Mouse (Mus musculus): ENCODE measurements at regions not wholly inside any gene's neighbourhood (a gene's known extent, or its start where the extent isn't known, plus 50 kb on each side); places are given as distances from the start of the nearest gene placed in this dataset.

DNA sequence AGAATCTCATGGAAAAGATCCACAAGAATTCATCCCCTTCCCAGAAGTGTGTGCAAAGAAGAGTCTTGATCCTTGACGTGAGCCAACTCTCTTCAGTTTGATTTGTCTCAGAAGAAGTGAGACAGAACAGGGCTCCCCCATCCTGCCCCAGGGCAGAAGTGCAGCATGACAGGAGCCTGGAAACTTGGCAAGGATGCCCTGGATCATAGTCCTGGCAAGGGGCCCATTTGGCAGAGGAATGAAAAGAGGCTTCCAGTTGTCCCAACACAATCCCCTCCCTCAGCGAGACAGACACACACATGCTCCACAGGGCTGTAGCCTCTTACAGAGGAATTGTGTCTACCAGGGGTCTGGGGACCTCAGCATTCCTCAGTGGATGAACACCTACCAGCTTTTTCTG is 102.7 kb downstream of the Ptpn20 start:
- H3K36me3 ChIP-seq (ENCODE audit: control insufficient read depth, insufficient read depth, low read length): no peaks in the 10 kb centered on the region
- H3K4me3 ChIP-seq (replicated peaks; ENCODE audit: low read length): no peak overlapping the region
- no peak overlapping the region for H3K4me2 ChIP-seq (ENCODE audit: low read depth, low read length)
- no peak overlapping the region for H3K9ac ChIP-seq (ENCODE audit: low read length)
- H3K4me1 ChIP-seq (ENCODE audit: control insufficient read depth, insufficient read depth, low read length): no peaks in the 10 kb centered on the region; the same call in 1 of the 2 replicates
- no peaks in the 10 kb centered on the region for H3K9me3 ChIP-seq (replicated peaks; ENCODE audit: control insufficient read depth, low read length)
- H3K27me3 ChIP-seq (ENCODE audit: control insufficient read depth, insufficient read depth, low read length): no peaks in the 10 kb centered on the region
- peak; percentile 42; the same call in 1 of the 2 replicates for ATAC-seq (ENCODE audit: insufficient read depth, low FRiP score)
- H3K27ac ChIP-seq (ENCODE audit: low read length): no peak overlapping the region
- WGBS: 21% methylated on average over 2 of the region's 2 CpGs

DNA sequence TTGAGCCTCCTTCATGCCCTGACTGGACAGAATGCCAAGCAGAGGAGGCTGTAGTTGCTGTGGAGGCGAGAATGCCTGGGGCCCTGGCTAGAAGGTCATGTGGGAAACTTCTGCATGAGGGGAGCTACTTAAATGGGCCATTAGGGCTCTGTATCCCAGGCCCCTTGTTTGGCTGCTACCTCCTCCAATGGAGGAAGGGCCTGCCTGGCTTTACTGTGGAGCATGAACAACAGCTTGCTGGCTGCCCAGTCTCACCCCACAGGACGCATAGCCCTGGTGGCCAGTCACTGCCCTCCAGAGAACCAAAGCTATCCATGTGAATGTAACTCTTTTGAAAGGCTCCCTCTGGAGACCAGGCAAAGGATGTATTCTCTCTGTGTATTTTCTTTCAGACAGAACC is 105.2 kb downstream of the Ptpn20 start:
- H3K9ac ChIP-seq (ENCODE audit: low read length): no peak overlapping the region
- no peaks in the 10 kb centered on the region for H3K36me3 ChIP-seq (ENCODE audit: control insufficient read depth, insufficient read depth, low read length)
- no peaks in the 10 kb centered on the region for H3K9me3 ChIP-seq (replicated peaks; ENCODE audit: control insufficient read depth, low read length)
- H3K4me3 ChIP-seq (replicated peaks; ENCODE audit: low read length): no peak overlapping the region
- H3K27me3 ChIP-seq (ENCODE audit: control insufficient read depth, insufficient read depth, low read length): no peaks in the 10 kb centered on the region
- no peaks in the 10 kb centered on the region; the same call in 1 of the 2 replicates for H3K4me1 ChIP-seq (ENCODE audit: control insufficient read depth, insufficient read depth, low read length)
- no peak overlapping the region for H3K4me2 ChIP-seq (ENCODE audit: low read depth, low read length)
- 78% methylated on average over 2 of the region's 2 CpGs for WGBS
- ATAC-seq (ENCODE audit: insufficient read depth, low FRiP score): no peak
- H3K27ac ChIP-seq (ENCODE audit: low read length): no peak overlapping the region

DNA sequence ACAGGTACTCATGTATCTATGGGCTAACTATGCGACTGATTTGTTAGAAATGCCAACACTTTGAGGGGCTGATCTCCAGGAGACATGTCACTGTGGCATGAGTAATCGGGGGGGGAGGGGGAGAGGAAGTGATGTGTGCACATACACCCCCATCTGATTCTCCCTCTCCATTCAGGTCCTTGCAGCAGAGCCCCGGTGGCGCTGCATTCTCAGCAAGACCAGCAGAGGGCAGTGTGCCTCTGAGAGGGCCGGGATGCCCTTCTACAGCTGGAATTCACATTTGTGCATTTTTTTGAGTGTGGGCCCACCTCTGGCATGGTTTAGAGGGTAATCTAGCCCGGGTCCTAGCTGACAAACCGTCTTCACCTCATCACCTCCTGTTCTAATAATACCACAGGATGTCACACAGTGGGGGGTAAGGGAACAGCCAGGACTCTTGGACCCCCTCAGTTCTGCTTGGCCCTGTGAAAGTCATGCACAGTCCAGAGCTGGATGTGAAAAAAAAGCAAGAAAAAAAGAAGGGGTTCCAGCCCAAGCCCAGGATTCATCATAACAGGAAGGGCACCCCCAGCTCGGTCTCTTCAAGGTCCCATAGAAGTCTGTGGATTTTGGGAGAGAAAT is 106.5 kb downstream of the Ptpn20 start:
- WGBS: 15% methylated on average over 8 of the region's 8 CpGs
- Histone ChIP-seq H3K9me3 (replicated peaks; ENCODE audit: control insufficient read depth, low read length) (no peaks in the 10 kb centered on the region), H3K4me2 (ENCODE audit: low read depth, low read length) (no peak overlapping the region), H3K27ac (ENCODE audit: low read length) (no peak overlapping the region), H3K4me3 (replicated peaks; ENCODE audit: low read length) (no peak overlapping the region), H3K36me3 (ENCODE audit: control insufficient read depth, insufficient read depth, low read length) (no peaks in the 10 kb centered on the region), H3K27me3 (ENCODE audit: control insufficient read depth, insufficient read depth, low read length) (no peaks in the 10 kb centered on the region), H3K9ac (ENCODE audit: low read length) (no peak overlapping the region), H3K4me1 (ENCODE audit: control insufficient read depth, insufficient read depth, low read length) (no peaks in the 10 kb centered on the region; the same call in 1 of the 2 replicates)
- peak; percentile 32; the same call in 1 of the 2 replicates for ATAC-seq (ENCODE audit: insufficient read depth, low FRiP score)

DNA sequence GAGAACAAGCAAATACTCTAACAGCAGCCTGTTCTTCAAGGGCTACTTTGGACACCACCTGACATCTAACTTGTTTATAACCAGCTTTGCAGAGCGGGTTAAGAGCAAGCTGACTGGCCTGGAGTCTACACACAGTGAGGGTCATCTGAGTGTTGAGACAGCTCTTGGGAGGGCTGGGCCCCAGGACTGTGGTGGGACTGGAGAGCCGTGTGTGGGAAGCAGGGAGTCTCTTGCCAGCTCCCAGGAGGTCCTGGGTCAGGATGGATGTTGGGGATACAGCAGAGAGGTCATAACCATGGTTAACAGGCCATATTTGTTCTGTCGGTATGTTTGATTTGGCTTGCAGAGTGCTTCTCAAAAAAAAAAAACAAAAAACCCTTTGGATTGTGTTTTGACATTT is 107.8 kb downstream of the Ptpn20 start:
- WGBS: 35% methylated on average over 3 of the region's 3 CpGs

DNA sequence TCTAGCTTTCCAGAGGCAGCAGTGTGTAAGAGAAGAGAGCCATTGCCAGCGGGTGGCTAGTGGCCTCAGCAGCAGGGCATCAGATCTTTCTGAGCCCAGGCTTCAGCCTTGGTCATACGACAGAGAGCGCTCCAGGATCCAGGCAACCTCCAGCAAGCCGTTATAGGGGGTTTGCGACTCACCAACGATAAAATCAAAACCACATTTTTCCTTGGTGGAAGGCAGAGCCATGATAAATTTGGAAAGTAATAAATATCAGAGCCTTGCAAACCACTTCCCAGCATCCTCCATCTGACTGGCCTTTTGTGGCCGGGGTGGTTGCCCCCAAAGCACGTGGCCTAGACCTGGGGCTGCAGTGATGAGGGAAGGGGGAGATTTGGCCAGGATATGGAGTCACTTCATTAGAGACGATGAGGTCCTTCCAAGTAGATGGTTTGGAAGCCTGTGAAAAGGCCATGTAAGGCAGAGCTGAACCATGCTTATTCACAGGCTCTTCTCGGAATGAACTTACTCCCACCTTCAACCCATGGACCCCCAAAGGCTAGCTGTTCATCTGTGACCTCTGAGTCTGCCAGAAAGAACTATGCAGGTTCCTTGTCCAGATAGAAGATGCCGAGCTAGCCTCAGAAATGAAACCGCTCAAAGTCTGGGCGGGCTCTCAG is 110.9 kb downstream of the Ptpn20 start:
- Histone ChIP-seq H3K9ac (ENCODE audit: low read length) (no peak overlapping the region), H3K4me3 (replicated peaks; ENCODE audit: low read length) (no peak overlapping the region), H3K4me2 (ENCODE audit: low read depth, low read length) (no peak overlapping the region), H3K36me3 (ENCODE audit: control insufficient read depth, insufficient read depth, low read length) (no peaks in the 10 kb centered on the region), H3K27me3 (ENCODE audit: control insufficient read depth, insufficient read depth, low read length) (no peaks in the 10 kb centered on the region), H3K4me1 (ENCODE audit: control insufficient read depth, insufficient read depth, low read length) (no peaks in the 10 kb centered on the region), H3K9me3 (replicated peaks; ENCODE audit: control insufficient read depth, low read length) (no peaks in the 10 kb centered on the region), H3K27ac (ENCODE audit: low read length) (no peak overlapping the region)
- 81% methylated on average over 13 of the region's 13 CpGs for WGBS
- ATAC-seq (ENCODE audit: insufficient read depth, low FRiP score): no peak

More for the DNA sequence above, 107.8 kb downstream of the Ptpn20 start:
- H3K4me2 ChIP-seq (ENCODE audit: low read depth, low read length): no peak overlapping the region
- H3K27ac ChIP-seq (ENCODE audit: low read length): no peak overlapping the region
- H3K4me1 ChIP-seq (ENCODE audit: control insufficient read depth, insufficient read depth, low read length): no peaks in the 10 kb centered on the region
- H3K27me3 ChIP-seq (ENCODE audit: control insufficient read depth, insufficient read depth, low read length): no peaks in the 10 kb centered on the region
- no peaks in the 10 kb centered on the region for H3K36me3 ChIP-seq (ENCODE audit: control insufficient read depth, insufficient read depth, low read length)
- no peak for ATAC-seq (ENCODE audit: insufficient read depth, low FRiP score)
- no peak overlapping the region for H3K9ac ChIP-seq (ENCODE audit: low read length)
- H3K9me3 ChIP-seq (replicated peaks; ENCODE audit: control insufficient read depth, low read length): no peaks in the 10 kb centered on the region
- no peak overlapping the region for H3K4me3 ChIP-seq (replicated peaks; ENCODE audit: low read length)

DNA sequence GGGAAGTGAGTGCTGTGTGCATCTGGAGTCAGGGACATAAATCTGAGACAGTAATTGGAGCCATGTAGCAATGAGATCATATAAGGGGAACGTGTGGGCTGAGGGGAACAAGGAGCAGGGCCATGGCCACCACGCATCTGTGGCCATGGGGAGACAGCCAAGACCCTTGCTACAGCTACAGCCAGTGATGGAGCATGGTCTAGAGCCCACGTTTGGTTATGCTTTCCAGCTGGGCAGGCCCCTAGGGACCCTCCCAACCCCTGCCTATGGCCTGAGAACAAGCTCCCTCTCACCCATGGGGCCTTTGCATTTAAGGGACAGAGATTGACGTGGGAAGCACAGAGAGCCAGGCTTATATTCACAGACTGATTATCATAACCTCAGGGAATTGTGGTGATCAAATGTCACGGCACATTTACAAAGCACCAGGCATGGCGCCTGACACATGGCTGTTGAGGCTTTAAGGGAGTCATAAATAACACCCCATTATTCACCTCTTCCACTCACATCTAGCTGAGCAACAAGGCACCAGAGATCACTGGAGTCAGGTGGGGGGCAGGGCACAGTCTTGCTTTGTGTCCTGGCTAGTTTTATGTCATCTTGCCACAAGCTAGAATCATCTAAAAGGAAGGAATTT is 118.8 kb downstream of the Ptpn20 start:
- no peaks in the 10 kb centered on the region for H3K36me3 ChIP-seq (ENCODE audit: control insufficient read depth, insufficient read depth, low read length)
- no peak overlapping the region for H3K4me3 ChIP-seq (replicated peaks; ENCODE audit: low read length)
- H3K9me3 ChIP-seq (replicated peaks; ENCODE audit: control insufficient read depth, low read length): no peaks in the 10 kb centered on the region; the same call in 1 of the 2 replicates
- no peak overlapping the region for H3K4me2 ChIP-seq (ENCODE audit: low read depth, low read length)
- no peak for ATAC-seq (ENCODE audit: insufficient read depth, low FRiP score)
- no peaks in the 10 kb centered on the region for H3K4me1 ChIP-seq (ENCODE audit: control insufficient read depth, insufficient read depth, low read length)
- 64% methylated on average over 6 of the region's 6 CpGs for WGBS
- no peaks in the 10 kb centered on the region for H3K27me3 ChIP-seq (ENCODE audit: control insufficient read depth, insufficient read depth, low read length)
- H3K27ac ChIP-seq (ENCODE audit: low read length): no peak overlapping the region
- H3K9ac ChIP-seq (ENCODE audit: low read length): no peak overlapping the region

DNA sequence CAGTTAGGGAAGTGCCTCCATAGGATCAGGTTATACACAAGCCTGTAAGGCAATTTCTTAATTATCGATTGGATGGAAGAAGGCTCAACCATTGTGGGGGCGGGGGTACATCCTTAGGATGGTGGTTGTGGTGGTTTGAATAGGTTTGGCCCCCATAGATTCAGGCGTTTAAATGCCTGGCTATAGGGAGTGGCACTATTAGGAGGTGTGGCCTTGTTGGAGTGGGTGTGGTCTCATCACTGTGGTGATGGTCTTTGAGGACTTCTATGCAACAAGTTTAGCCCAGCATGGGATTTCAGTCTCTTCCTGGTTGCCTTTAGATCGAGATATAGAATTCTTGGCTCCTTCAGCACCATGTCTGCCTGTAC is 119.3 kb downstream of the Ptpn20 start:
- Histone ChIP-seq H3K27ac (ENCODE audit: low read length) (no peak overlapping the region), H3K9me3 (replicated peaks; ENCODE audit: control insufficient read depth, low read length) (no peaks in the 10 kb centered on the region; the same call in 1 of the 2 replicates), H3K4me1 (ENCODE audit: control insufficient read depth, insufficient read depth, low read length) (no peaks in the 10 kb centered on the region), H3K4me3 (replicated peaks; ENCODE audit: low read length) (no peak overlapping the region), H3K27me3 (ENCODE audit: control insufficient read depth, insufficient read depth, low read length) (no peaks in the 10 kb centered on the region), H3K4me2 (ENCODE audit: low read depth, low read length) (no peak overlapping the region), H3K9ac (ENCODE audit: low read length) (no peak overlapping the region), H3K36me3 (ENCODE audit: control insufficient read depth, insufficient read depth, low read length) (no peaks in the 10 kb centered on the region)
- ATAC-seq (ENCODE audit: insufficient read depth, low FRiP score): no peak
- WGBS: 81% methylated on average over 4 of the region's 4 CpGs

DNA sequence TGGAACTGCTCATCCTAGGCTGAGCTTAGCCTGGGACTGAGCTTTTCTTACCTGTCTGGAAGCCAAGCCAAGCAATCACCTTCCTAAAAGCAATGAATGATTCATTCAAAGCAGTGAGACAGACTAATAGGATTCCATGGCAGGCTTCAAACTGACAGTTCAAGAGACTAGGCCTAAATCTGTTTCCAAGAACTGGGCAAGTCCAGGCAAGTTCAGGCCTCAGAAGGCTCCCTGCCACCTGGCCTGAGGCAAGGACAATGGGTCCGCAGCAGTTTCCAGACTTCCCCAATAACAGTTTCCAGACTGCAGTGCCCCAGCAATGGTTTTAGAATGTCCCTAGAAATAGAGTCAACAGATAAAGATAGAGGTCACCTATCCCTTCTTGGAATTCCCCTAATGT is 123.5 kb downstream of the Ptpn20 start:
- no peaks in the 10 kb centered on the region for H3K36me3 ChIP-seq (ENCODE audit: control insufficient read depth, insufficient read depth, low read length)
- H3K9me3 ChIP-seq (replicated peaks; ENCODE audit: control insufficient read depth, low read length): no peaks in the 10 kb centered on the region; the same call in 1 of the 2 replicates
- H3K27ac ChIP-seq (ENCODE audit: low read length): no peak overlapping the region
- no peak overlapping the region for H3K4me2 ChIP-seq (ENCODE audit: low read depth, low read length)
- WGBS: 93% methylated on average over 1 of the region's 1 CpGs
- H3K27me3 ChIP-seq (ENCODE audit: control insufficient read depth, insufficient read depth, low read length): no peaks in the 10 kb centered on the region
- ATAC-seq (ENCODE audit: insufficient read depth, low FRiP score): no peak
- H3K9ac ChIP-seq (ENCODE audit: low read length): no peak overlapping the region
- no peak overlapping the region for H3K4me3 ChIP-seq (replicated peaks; ENCODE audit: low read length)
- no peaks in the 10 kb centered on the region for H3K4me1 ChIP-seq (ENCODE audit: control insufficient read depth, insufficient read depth, low read length)

DNA sequence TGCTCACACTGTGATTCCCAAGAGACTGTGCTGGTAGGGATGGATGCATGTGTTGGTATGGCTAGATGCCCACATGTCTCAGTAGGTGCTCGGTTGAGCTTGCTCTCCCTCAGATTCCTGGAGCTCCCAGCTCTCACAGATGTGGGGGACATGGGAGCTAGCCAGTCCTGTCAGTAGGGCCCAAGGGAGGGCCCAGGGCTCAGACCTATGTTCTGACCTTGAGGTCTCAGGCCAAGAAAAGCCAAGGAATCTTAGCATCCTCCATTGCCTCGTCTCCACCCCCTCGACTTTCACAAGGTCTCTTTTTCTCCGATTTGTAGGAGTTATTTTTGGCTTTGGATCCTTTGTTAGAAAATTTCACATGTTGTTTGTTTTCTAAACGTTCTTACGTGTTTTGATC is 130.6 kb downstream of the Ptpn20 start:
- no peak for ATAC-seq (ENCODE audit: insufficient read depth, low FRiP score)
- H3K9ac ChIP-seq (ENCODE audit: low read length): no peak overlapping the region
- H3K27ac ChIP-seq (ENCODE audit: low read length): no peak overlapping the region
- H3K4me3 ChIP-seq (replicated peaks; ENCODE audit: low read length): no peak overlapping the region
- 85% methylated on average over 6 of the region's 6 CpGs for WGBS
- H3K4me1 ChIP-seq (ENCODE audit: control insufficient read depth, insufficient read depth, low read length): no peaks in the 10 kb centered on the region
- no peaks in the 10 kb centered on the region for H3K9me3 ChIP-seq (replicated peaks; ENCODE audit: control insufficient read depth, low read length)
- H3K36me3 ChIP-seq (ENCODE audit: control insufficient read depth, insufficient read depth, low read length): no peaks in the 10 kb centered on the region
- no peak overlapping the region for H3K4me2 ChIP-seq (ENCODE audit: low read depth, low read length)
- no peaks in the 10 kb centered on the region for H3K27me3 ChIP-seq (ENCODE audit: control insufficient read depth, insufficient read depth, low read length)
